Mouse (Mus musculus) thymus, postnatal 4 days (tissue): Measurements from ENCODE around the gene Vmn1r122.
"Not testable (repeated sequence)": the region's sequence is repeated elsewhere in the genome, so short reads cannot be mapped to it uniquely, and the experiment has no call there.

Experiments
- DNase-seq: peaks from one replicate; pipeline ENCODE4 v3.0.0; 2021

Gene Vmn1r122

DNA sequence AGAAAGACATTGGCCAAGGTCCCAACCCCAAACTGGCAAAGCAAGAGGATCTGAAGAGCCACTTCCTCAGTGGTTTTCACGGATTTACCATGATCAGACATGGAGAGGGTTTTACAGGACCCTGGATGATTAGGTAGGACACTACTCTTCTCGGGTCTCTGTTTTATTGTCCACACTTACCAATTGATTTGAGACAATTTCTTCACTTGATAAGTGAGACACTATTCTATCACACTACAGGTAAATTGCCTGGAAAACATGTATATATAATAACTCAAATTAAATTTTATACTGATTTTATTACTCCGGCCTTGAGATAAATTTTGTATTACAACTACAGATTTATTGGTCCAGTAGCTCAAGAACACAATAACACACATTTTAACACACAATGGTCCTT is at the start of gene Vmn1r122:
Vmn1r122 (minus strand) TSS at position 101 of the 400 bp plus-strand sequence.
- DNase-seq: not testable (repeated sequence)

DNA sequence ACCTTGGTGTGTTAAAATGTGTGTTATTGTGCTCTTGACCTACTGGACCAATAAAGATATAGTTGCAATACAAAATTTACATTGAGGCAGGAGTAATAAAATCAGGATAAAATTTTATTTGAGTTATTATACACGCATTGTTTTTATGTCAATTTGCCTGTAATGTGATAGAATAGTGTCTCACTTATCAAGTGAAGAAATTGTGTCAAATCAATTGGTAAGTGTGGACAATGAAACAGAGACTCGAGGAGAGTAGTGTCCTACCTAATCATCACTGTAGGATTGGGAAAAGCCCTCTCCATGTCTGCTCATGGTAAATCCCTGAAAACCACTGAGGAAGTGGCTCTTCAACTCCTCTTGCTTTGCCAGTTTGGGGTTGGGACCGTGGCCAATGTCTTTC is 28.0 kb upstream of the Vmn1r122 start, which contains the start of gene Vmn1r123:
Vmn1r123 (plus strand) TSS at position 301 of the 400 bp plus-strand sequence.
- not testable (repeated sequence) for DNase-seq

DNA sequence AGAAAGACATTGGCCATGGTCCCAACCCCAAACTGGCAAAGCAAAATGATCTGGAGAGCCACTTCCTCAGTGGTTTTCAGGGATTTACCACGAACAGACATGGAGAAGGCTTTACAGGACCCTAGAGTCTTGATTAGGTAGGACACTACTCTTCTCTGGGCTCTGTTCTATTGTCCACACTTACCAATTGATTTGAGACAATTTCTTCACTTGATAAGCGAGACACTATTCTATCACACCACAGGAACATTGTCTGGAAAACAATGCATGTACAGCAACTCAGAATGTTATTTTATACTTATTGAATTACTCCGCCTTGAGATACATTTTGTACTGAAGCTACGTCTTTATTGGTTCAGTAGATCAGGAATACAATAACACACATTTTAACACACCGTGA is 35.5 kb downstream of the Vmn1r122 start, which contains the start of gene Vmn1r121:
Vmn1r121 (minus strand) TSS at position 101 of the 400 bp plus-strand sequence.
- not testable (repeated sequence) for DNase-seq
